Mouse (Mus musculus): ENCODE results near the gene Prpf8. TPM values are rescaled to one million over a fixed set of nuclear protein-coding genes. Genes with fewer than 3 reads are reported as not detected.
"Not testable (repeated sequence)": the region's sequence is repeated elsewhere in the genome, so short reads cannot be mapped to it uniquely, and the experiment has no call there.

Gene Prpf8
- polyA plus RNA-seq, 1 experiment, result 61.0 TPM

- Histone ChIP-seq H3K4me3 (ENCODE audit: insufficient read depth, low read depth, low read length) (peak within 1 kb of the TSS; percentile 77), H3K4me1 (ENCODE audit: control insufficient read depth, insufficient read depth, insufficient read length, low read length) (peaks cover 19% of the 10 kb centered on the region)
These were observed 32.4 kb upstream of the Prpf8 start, which contains the start of gene Wdr81 for GRCm38 (mm10) chr11:75453991-75454930. Wdr81 (minus strand) TSS chr11:75454717.

GRCm38 (mm10) chr11:75455041-75455736, 31.4 kb upstream of the Prpf8 start:
- H3K4me1 ChIP-seq (ENCODE audit: control insufficient read depth, insufficient read depth, insufficient read length, low read length), result peaks cover 27% of the 10 kb centered on the region
- peak overlapping the region; percentile 70; the same call in 1 of the 2 replicates for H3K27ac ChIP-seq (replicated peaks; ENCODE audit: low read depth, low read length)
- H3K4me3 ChIP-seq (ENCODE audit: insufficient read depth, low read depth, low read length), result peak overlapping the region; percentile 77; the same call in 1 of the 2 replicates

More at GRCm38 (mm10) chr11:75453991-75454930, 32.4 kb upstream of the Prpf8 start, which contains the start of gene Wdr81:
- peak within 1 kb of the TSS; percentile 70 for H3K27ac ChIP-seq (replicated peaks; ENCODE audit: low read depth, low read length)

- not testable (repeated sequence) for H3K4me3 ChIP-seq (ENCODE audit: insufficient read depth, low read depth, low read length); H3K27ac ChIP-seq (replicated peaks; ENCODE audit: low read depth, low read length)
- peaks cover 27% of the 10 kb centered on the region for H3K4me1 ChIP-seq (ENCODE audit: control insufficient read depth, insufficient read depth, insufficient read length, low read length)
These were observed 30.6 kb upstream of the Prpf8 start for GRCm38 (mm10) chr11:75455971-75456370.

- peaks cover 27% of the 10 kb centered on the region for H3K4me1 ChIP-seq (ENCODE audit: control insufficient read depth, insufficient read depth, insufficient read length, low read length)
- H3K27ac ChIP-seq (replicated peaks; ENCODE audit: low read depth, low read length), result no peak overlapping the region
- no peak overlapping the region for H3K4me3 ChIP-seq (ENCODE audit: insufficient read depth, low read depth, low read length)
These were observed 30.2 kb upstream of the Prpf8 start for GRCm38 (mm10) chr11:75456440-75456871.

GRCm38 (mm10) chr11:75458169-75458568, 28.4 kb upstream of the Prpf8 start:
- H3K27ac ChIP-seq (replicated peaks; ENCODE audit: low read depth, low read length), result peak overlapping the region; percentile 99
- H3K4me1 ChIP-seq (ENCODE audit: control insufficient read depth, insufficient read depth, insufficient read length, low read length), result peaks cover 27% of the 10 kb centered on the region
- H3K4me3 ChIP-seq (ENCODE audit: insufficient read depth, low read depth, low read length), result no peak overlapping the region

GRCm38 (mm10) chr11:75458628-75459041, 28.0 kb upstream of the Prpf8 start:
- Histone ChIP-seq H3K4me3 (ENCODE audit: insufficient read depth, low read depth, low read length) (no peak overlapping the region), H3K27ac (replicated peaks; ENCODE audit: low read depth, low read length) (peak overlapping the region; percentile 99), H3K4me1 (ENCODE audit: control insufficient read depth, insufficient read depth, insufficient read length, low read length) (peaks cover 23% of the 10 kb centered on the region)

GRCm38 (mm10) chr11:75459141-75459711, 27.4 kb upstream of the Prpf8 start:
- Histone ChIP-seq H3K4me3 (ENCODE audit: insufficient read depth, low read depth, low read length) (0 out of 2 replicates have a peak overlapping the region, but pooled peaks have one; percentile 45), H3K4me1 (ENCODE audit: control insufficient read depth, insufficient read depth, insufficient read length, low read length) (peaks cover 20% of the 10 kb centered on the region), H3K27ac (replicated peaks; ENCODE audit: low read depth, low read length) (peak overlapping the region; percentile 99)

- H3K4me1 ChIP-seq (ENCODE audit: control insufficient read depth, insufficient read depth, insufficient read length, low read length), result peaks cover 18% of the 10 kb centered on the region
- peak overlapping the region; percentile 45 for H3K4me3 ChIP-seq (ENCODE audit: insufficient read depth, low read depth, low read length)
- H3K27ac ChIP-seq (replicated peaks; ENCODE audit: low read depth, low read length), result peak overlapping the region; percentile 99
These were observed 26.9 kb upstream of the Prpf8 start for GRCm38 (mm10) chr11:75459751-75460102.

GRCm38 (mm10) chr11:75460103-75460843, 26.3 kb upstream of the Prpf8 start:
- peak overlapping the region; percentile 56 for H3K4me3 ChIP-seq (ENCODE audit: insufficient read depth, low read depth, low read length)
- peaks cover 15% of the 10 kb centered on the region for H3K4me1 ChIP-seq (ENCODE audit: control insufficient read depth, insufficient read depth, insufficient read length, low read length)
- H3K27ac ChIP-seq (replicated peaks; ENCODE audit: low read depth, low read length), result peak overlapping the region; percentile 99

- peaks cover 15% of the 10 kb centered on the region for H3K4me1 ChIP-seq (ENCODE audit: control insufficient read depth, insufficient read depth, insufficient read length, low read length)
These were observed 25.5 kb upstream of the Prpf8 start, which contains the start of gene Tlcd2 for GRCm38 (mm10) chr11:75460844-75461742. Tlcd2 (plus strand) TSS chr11:75461715.

GRCm38 (mm10) chr11:75461743-75462252, 24.8 kb upstream of the Prpf8 start:
- peaks cover 15% of the 10 kb centered on the region for H3K4me1 ChIP-seq (ENCODE audit: control insufficient read depth, insufficient read depth, insufficient read length, low read length)
- peak overlapping the region; percentile 70 for H3K4me3 ChIP-seq (ENCODE audit: insufficient read depth, low read depth, low read length)
- H3K27ac ChIP-seq (replicated peaks; ENCODE audit: low read depth, low read length), result peak overlapping the region; percentile 96

More at GRCm38 (mm10) chr11:75460844-75461742, 25.5 kb upstream of the Prpf8 start, which contains the start of gene Tlcd2:
- Histone ChIP-seq H3K4me3 (ENCODE audit: insufficient read depth, low read depth, low read length) (peak within 1 kb of the TSS; percentile 70), H3K27ac (replicated peaks; ENCODE audit: low read depth, low read length) (peak within 1 kb of the TSS; percentile 99)

- Histone ChIP-seq H3K4me3 (ENCODE audit: insufficient read depth, low read depth, low read length) (peak overlapping the region; percentile 70), H3K4me1 (ENCODE audit: control insufficient read depth, insufficient read depth, insufficient read length, low read length) (peaks cover 15% of the 10 kb centered on the region), H3K27ac (replicated peaks; ENCODE audit: low read depth, low read length) (peak overlapping the region; percentile 96)
These were observed 24.3 kb upstream of the Prpf8 start for GRCm38 (mm10) chr11:75462253-75462783.

GRCm38 (mm10) chr11:75462865-75463336, 23.7 kb upstream of the Prpf8 start:
- peaks cover 18% of the 10 kb centered on the region for H3K4me1 ChIP-seq (ENCODE audit: control insufficient read depth, insufficient read depth, insufficient read length, low read length)
- peak overlapping the region; percentile 70 for H3K4me3 ChIP-seq (ENCODE audit: insufficient read depth, low read depth, low read length)
- peak overlapping the region; percentile 96 for H3K27ac ChIP-seq (replicated peaks; ENCODE audit: low read depth, low read length)
